Mouse (Mus musculus) cerebellum, adult (tissue): ENCODE measurements at regions not wholly inside any gene's neighbourhood (a gene's known extent, or its start where the extent isn't known, plus 50 kb on each side); places are given as distances from the start of the nearest gene placed in this dataset.
A peak's percentile ranks its signal among the peaks of the same experiment; 100 is the strongest.
"Not testable (repeated sequence)": the region's sequence is repeated elsewhere in the genome, so short reads cannot be mapped to it uniquely, and the experiment has no call there.

Experiments used
- ATAC-seq: cut with Nextera tagmentation; 2 replicates; pipeline ENCODE4 v1.9.2; 2017; ENCODE audit warnings: mild to moderate bottlenecking, moderate library complexity, mixed read lengths; ENCODE audit not compliant: insufficient number of reproducible peaks, low FRiP score, low TSS enrichment

DNA sequence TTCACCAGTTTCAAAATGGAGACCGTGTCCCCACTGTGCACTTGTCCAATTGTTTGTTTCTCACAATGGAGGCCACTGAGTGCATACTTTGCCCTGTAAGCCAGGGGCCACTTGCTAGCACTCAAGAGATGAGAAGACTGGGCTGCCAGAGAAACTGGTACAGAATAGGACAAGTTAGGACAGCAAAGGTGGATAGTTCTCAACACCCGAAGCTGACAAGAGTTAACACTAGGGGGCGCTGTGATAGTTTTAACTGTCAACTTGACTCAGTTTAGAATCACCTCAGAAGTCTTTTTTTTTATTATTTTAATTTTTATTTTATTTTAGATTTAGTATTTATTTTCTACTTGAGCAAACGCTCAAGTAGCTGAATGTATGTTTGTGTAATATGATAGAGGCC, 188.2 kb upstream of the Asap2 start:
- ATAC-seq = not testable (repeated sequence)

DNA sequence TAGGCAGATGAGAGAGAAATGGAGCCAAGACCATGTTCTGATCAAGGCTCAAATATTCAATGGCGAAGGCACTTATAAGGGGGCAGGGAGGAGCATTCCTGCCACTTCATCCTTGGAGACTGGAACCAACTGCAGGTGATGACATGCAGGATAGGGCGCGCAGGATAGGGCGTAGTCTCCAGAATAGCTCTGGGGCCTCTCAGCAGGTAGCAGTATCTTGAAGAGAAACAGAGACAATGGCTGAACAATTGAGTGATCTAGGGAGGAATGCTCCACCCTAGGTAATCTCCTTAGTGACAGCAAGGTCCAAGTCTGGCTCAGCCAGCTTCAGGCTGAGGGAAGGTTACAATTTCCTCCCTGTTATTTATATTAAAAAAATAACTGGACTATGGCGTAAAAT, 184.8 kb upstream of the Asap2 start:
- not testable (repeated sequence) for ATAC-seq

DNA sequence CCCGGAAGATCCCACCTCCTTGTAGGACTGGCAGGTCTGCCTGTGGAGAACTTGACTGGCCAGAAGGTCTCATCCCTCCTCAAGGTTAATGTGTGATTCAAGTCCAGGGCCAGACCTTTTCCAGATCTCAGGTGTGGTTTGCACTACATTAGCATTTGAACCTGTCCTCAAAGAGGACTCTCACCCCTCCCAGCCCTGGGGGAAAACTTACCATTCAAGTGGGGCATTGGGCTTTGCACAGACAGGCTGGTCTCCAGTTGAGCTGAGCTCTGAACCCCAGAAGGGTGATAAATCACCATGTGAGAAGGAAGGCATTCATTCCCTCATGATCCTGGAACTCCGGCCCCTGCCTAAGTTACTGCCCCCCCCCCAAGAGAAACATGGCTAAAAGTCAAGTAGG, 183.6 kb upstream of the Asap2 start:
- no peak for ATAC-seq

DNA sequence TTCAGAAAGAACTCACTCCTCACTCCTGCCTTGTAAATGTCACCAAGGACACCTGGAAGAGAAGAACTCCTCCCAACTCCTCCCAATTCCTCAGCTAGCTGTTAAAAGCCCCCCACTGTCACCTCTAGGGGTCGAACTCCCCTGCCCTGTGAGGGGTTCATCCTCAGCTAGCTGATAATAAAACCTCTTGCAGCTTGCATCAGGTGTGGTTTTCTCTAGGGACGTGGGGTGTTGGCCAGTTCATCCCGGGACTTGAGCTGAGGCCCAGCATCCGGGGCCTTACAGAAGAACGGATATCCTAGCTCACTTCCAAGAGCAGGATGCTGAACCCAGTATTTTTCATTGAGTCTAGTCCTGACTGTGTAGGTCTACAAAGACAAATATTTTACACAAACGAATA, 176.4 kb upstream of the Asap2 start:
- ATAC-seq = not testable (repeated sequence)

DNA sequence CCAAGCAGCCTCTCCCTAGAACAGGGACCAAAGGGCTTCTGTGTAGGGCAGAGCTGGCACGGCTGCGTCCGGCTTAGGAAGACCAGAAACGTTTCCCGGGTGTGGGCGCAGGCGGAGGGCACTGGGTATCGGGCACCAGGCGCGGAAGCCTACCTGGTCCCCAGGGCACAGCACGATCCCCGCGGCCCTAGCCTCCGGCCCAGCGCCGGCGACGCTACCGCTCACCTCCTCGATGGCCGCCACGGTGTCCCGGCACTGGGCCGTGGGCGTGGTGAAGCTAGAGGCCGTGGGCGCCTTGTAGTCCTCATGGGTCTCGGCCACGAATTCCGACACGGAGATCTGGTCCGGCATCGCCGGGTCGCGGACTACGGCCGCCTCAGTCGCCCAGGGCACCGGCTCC, 175.1 kb upstream of the Asap2 start:
- not testable (repeated sequence) for ATAC-seq

DNA sequence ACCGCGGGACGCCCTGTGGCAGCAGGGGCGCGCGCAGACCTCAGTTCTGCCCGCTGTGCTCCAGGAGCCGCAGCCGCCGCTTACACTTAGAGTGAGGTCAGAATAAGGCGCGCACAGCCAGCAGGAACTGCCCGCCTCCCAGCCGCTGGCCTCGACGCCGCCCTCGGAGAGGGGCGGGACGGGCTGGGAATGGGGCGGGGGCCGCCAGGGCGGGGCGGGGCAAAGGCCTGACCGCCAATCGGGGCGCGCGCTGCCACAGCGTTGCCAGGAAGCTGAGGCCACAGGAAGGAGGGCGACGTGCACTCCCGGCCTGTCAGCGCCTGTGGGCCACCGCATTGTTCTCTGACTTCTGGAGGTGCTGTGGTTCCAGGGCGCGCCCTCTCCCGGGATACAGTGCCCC, 174.7 kb upstream of the Asap2 start:
- ATAC-seq = no peak

DNA sequence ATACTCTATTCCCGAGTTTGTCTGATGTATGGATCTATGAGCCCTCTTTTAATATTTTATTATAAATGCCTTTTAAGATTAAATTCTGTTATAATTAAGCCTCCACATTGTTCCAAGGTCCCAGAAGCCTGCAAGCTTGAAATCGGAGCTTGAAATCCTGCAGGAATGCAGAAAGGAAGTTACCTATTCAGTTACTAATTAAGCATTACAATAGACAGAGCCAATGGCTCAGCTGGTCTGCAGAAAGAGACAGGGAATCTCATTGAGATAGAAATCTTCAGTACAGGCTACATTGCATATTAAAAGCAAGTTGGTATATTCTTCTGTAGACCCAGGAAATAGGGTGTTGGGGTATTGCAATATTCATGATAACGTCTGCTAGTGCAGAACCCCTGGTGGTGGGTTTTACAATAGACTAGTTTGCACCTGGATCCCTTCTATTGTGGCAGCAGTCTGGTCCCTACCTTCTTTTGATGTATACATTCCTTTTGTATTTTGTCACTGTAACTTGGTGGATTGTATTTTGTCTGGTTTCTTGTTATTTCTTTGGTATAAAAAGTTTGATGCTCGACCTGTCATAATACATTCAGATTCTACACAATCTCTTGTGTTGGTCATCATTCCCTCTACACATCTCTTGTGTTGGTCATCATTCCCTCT, 146.5 kb upstream of the Asap2 start:
- ATAC-seq = not testable (repeated sequence)

DNA sequence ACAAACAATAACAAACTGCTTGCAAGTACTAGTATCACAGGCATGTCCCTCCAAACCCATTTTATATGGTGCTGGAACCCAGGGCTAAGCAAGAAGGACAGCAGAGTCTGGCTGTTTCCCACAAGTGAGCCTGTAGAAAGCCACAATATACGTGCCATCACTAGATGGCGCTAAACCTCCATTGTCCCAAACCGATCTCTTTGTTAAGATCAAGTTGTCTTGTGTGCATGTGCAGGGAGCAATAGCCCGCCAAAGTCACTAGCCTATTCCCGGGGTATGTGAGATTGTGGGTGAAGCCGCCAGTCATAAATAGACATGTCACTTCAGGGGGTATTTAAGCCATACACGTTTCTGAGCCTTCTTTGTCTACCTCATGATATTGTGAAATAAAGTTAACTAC, 145.4 kb upstream of the Asap2 start:
- not testable (repeated sequence) for ATAC-seq

DNA sequence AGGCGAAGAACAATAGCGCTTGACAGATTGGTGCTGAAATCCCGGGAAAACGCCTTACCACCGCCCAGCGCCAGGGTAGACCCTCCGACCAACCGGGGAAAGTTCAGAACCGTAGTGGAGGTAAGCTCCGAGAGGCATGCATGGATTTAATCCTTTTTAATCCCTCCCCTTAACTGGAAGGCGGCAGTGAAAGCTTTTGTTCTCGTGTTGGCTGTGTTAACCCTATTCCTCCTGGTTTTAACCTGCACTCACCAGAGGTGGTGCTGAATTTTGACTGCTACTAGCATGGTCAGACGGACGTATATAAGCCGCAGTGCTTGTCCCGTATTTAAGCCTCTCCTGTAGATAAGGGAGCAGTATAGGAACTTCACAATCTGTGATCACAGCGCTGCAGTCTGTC, 145.0 kb upstream of the Asap2 start:
- no peak for ATAC-seq

DNA sequence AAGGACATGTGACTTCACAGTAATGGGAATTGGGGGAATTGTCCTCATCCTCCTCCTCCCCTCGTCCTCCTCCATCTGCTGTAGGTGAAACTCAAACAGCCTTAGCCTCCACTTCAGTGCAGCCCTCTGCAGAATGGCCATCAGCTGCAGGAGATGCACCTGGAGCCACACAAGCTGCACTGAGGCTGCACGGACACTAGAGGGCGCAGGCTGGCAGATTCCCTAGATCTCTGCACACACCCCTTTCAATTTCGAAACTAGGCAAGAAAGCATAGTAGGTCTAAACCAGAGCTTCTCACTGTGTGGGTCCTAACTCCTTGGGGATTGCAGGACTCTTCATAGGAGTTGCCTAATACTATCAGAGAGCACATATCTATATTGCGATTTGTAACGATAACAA, 106.2 kb upstream of the Asap2 start:
- not testable (repeated sequence) for ATAC-seq

DNA sequence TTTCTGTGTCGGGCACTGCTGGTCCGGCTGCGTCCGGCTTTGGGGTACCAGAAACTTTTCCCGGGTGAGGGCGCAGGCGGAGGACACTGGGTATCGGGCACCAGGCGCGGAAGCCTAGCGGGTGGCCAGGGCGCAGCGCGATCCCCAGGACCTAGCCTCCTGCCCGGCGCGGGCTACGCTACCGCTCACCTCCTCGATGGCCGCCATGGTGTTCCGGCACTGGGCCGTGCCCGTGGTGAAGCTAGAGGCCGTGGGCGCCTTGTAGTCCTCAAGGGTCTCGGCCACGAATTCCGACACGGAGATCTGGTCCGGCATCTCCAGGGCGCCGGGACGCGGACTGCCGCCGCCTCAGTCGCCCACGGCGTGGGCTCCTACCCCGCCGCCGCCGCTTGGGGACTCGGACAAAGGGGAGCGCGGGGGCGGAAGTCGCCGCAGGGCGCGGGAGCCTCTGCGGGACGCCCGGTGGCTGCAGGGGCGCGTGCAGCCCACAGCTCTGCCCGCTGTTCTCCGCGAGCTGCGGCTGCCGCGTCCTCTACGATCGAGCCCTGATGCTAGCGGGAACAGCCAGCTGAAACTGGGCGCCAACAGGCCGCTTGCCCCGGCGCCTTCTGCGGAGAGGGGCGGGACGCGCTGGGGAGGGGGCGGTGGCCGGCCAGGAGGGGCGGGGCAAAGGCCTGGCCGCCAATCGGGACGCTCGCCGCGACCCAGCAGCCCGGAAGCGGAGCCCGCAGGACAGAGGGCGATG, 69.4 kb upstream of the Asap2 start:
- peak; percentile 49; the same call in 1 of the 2 replicates for ATAC-seq

DNA sequence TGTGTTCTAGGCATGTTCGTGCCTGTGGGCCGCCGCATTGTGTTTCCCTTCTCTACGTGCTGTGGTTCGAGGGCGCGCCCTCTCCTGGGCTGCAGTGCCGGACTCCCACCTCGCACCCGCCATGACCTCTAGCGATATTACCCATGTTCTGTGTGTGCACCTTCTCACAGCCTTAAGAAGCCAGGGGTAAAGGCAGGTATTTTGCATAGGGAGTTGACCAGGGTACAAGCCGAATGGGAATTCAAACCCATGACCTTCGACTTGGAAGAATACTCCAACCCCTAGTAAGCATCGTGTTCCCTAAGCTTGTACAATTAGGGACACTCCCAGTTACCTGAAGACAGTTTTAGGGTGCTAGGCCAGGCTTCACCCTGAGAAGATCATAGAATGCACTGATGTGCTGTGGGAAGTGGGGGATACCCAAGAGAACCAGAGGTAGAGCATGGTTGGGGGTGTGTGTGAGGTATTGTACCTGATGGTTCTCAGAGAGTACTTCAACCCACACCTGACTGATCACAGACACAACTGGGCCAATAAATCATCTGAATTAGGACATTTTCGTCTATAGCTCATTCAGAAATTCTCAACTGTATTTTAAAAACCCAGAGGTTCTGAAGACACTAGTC, 68.7 kb upstream of the Asap2 start:
- not testable (repeated sequence) for ATAC-seq

DNA sequence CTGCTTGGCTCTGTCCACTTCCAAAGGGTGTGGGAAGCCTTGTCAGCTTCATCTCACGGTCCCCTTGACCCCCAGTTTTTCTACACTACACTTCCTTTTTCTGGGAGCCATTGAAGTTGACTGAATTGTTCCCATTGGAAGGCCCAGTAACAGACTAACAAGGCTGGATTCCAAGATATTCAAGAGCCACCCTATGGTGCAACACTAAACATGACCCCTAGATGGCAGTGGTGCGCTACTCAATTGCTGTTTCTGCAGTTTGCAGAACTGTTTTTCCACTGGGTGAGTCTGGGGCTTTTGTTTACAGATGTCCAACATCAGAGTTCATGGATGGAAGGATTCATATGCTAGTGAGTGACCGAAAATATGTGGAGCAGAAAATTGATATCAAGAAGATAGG, 61.3 kb upstream of the Asap2 start:
- ATAC-seq = not testable (repeated sequence)
